Mouse (Mus musculus): ENCODE measurements around the gene Mypop.
A peak's percentile ranks its signal among the peaks of the same experiment; 100 is the strongest.

Mypop gene

GRCm38 (mm10) chr7:19017909-19018308, 26.9 kb downstream of the Mypop start:
- DNase-seq (ENCODE audit: low read depth, low spot score), result no peak

GRCm38 (mm10) chr7:19021048-19021447, 30.0 kb downstream of the Mypop start:
- no peak for DNase-seq (ENCODE audit: low read depth, low spot score)

- DNase-seq (ENCODE audit: low read depth, low spot score), result no peak
Measured at GRCm38 (mm10) chr7:19022189-19022958, 31.3 kb downstream of the Mypop start.

GRCm38 (mm10) chr7:19023357-19023814, 32.3 kb downstream of the Mypop start, which contains the start of gene Foxa3:
Gene Foxa3 (minus strand): TSS chr7:19023538.
- DNase-seq (ENCODE audit: low read depth, low spot score), result no peak

GRCm38 (mm10) chr7:19024096-19024506, 33.1 kb downstream of the Mypop start, which contains the start of gene Sympk:
Gene Sympk (plus strand): TSS chr7:19024377.
- peak; percentile 98 for DNase-seq (ENCODE audit: low read depth, low spot score)

- peak; percentile 29 for DNase-seq (ENCODE audit: low read depth, low spot score)
Measured at GRCm38 (mm10) chr7:19024581-19025255, 33.7 kb downstream of the Mypop start.

- no peak for DNase-seq (ENCODE audit: low read depth, low spot score)
Measured at GRCm38 (mm10) chr7:19028067-19028466, 37.0 kb downstream of the Mypop start.

GRCm38 (mm10) chr7:19029084-19029653, 38.1 kb downstream of the Mypop start:
- DNase-seq (ENCODE audit: low read depth, low spot score), result peak; percentile 71

- no peak for DNase-seq (ENCODE audit: low read depth, low spot score)
Measured at GRCm38 (mm10) chr7:19031641-19032040, 40.6 kb downstream of the Mypop start.

GRCm38 (mm10) chr7:19044616-19045015, 53.6 kb downstream of the Mypop start:
- DNase-seq (ENCODE audit: low read depth, low spot score), result no peak

GRCm38 (mm10) chr7:19046286-19047069, 55.4 kb downstream of the Mypop start:
- DNase-seq (ENCODE audit: low read depth, low spot score), result no peak

- DNase-seq (ENCODE audit: low read depth, low spot score), result no peak
Measured at GRCm38 (mm10) chr7:19048006-19048527, 57.0 kb downstream of the Mypop start.

- no peak for DNase-seq (ENCODE audit: low read depth, low spot score)
Measured at GRCm38 (mm10) chr7:19049252-19049651, 58.2 kb downstream of the Mypop start.

- DNase-seq (ENCODE audit: low read depth, low spot score), result no peak
Measured at GRCm38 (mm10) chr7:19050172-19050571, 59.1 kb downstream of the Mypop start.

GRCm38 (mm10) chr7:19051161-19051560, 60.1 kb downstream of the Mypop start:
- no peak for DNase-seq (ENCODE audit: low read depth, low spot score)

All from forelimb bud, embryonic 11.5 days (tissue).